Mouse (Mus musculus) CD4-positive, CD25-positive, alpha-beta regulatory T cell, adult 4 months (primary cell): ENCODE measurements around the gene Csnk2a2. TPM values are rescaled to one million over a fixed set of nuclear protein-coding genes. Genes with fewer than 3 reads are reported as not detected.

Experiments used
- ATAC-seq: one replicate; pipeline ENCODE4 v1.8.0; 2017
- polyA plus RNA-seq, 2 experiments: library from polyadenylated mRNA; unstranded; fragments of 100-300 nt; shearing (Covaris generic); gene quantifications; one replicate each; pipeline ENCODE4 v1.2.1; 2017

Gene Csnk2a2
- polyA plus RNA-seq: 10 to 100 TPM; 15.0 to 17.7 TPM

- ATAC-seq: no peak
Observed at GRCm38 (mm10) chr8:95490006-95490405, at the start of gene Csnk2a2. TSS of gene Csnk2a2 (minus strand) at chr8:95490039.

- no peak for ATAC-seq
Observed at GRCm38 (mm10) chr8:95539487-95539886, 49.6 kb upstream of the Csnk2a2 start.

GRCm38 (mm10) chr8:95533584-95534387 lies 43.9 kb upstream of the Csnk2a2 start, which contains the start of gene Ccdc113:
TSS of gene Ccdc113 (plus strand) at chr8:95534085.
- peak; percentile 51 for ATAC-seq

- no peak for ATAC-seq
Observed at GRCm38 (mm10) chr8:95532206-95532605, 42.4 kb upstream of the Csnk2a2 start.

GRCm38 (mm10) chr8:95528750-95529310 lies 39.0 kb upstream of the Csnk2a2 start:
- ATAC-seq: no peak

- ATAC-seq: no peak
Observed at GRCm38 (mm10) chr8:95528194-95528593, 38.4 kb upstream of the Csnk2a2 start.

- ATAC-seq: no peak
Observed at GRCm38 (mm10) chr8:95523991-95524390, 34.2 kb upstream of the Csnk2a2 start.

- ATAC-seq: no peak
Observed at GRCm38 (mm10) chr8:95516928-95517327, 27.1 kb upstream of the Csnk2a2 start.

GRCm38 (mm10) chr8:95513219-95513618 lies 23.4 kb upstream of the Csnk2a2 start:
- no peak for ATAC-seq

- ATAC-seq: no peak
Observed at GRCm38 (mm10) chr8:95512257-95512656, 22.4 kb upstream of the Csnk2a2 start.

GRCm38 (mm10) chr8:95506245-95506644 lies 16.4 kb upstream of the Csnk2a2 start:
- no peak for ATAC-seq

GRCm38 (mm10) chr8:95505606-95506005 lies 15.8 kb upstream of the Csnk2a2 start:
- no peak for ATAC-seq

GRCm38 (mm10) chr8:95504835-95505234 lies 15.0 kb upstream of the Csnk2a2 start:
- no peak for ATAC-seq

GRCm38 (mm10) chr8:95502431-95502830 lies 12.6 kb upstream of the Csnk2a2 start:
- ATAC-seq: no peak

- no peak for ATAC-seq
Observed at GRCm38 (mm10) chr8:95500436-95500835, 10.6 kb upstream of the Csnk2a2 start.

- no peak for ATAC-seq
Observed at GRCm38 (mm10) chr8:95499266-95500064, 9.6 kb upstream of the Csnk2a2 start.

- no peak for ATAC-seq
Observed at GRCm38 (mm10) chr8:95497821-95498220, 8.0 kb upstream of the Csnk2a2 start.

GRCm38 (mm10) chr8:95496420-95496819 lies 6.6 kb upstream of the Csnk2a2 start:
- no peak for ATAC-seq

- no peak for ATAC-seq
Observed at GRCm38 (mm10) chr8:95495444-95495843, 5.6 kb upstream of the Csnk2a2 start.

- no peak for ATAC-seq
Observed at GRCm38 (mm10) chr8:95492057-95492456, 2.2 kb upstream of the Csnk2a2 start.

GRCm38 (mm10) chr8:95488698-95489332 lies 1.0 kb downstream of the Csnk2a2 start:
- ATAC-seq: peak; percentile 92

- peak; percentile 21 for ATAC-seq
Observed at GRCm38 (mm10) chr8:95487800-95488697, 1.8 kb downstream of the Csnk2a2 start.
